Mouse (Mus musculus): ENCODE results near the gene Dysf. TPM values are rescaled to one million over a fixed set of nuclear protein-coding genes. Genes with fewer than 3 reads are reported as not detected.
"Not testable (repeated sequence)": the region's sequence is repeated elsewhere in the genome, so short reads cannot be mapped to it uniquely, and the experiment has no call there.

Gene Dysf
- polyA plus RNA-seq, 1 experiment: not detected

DNA sequence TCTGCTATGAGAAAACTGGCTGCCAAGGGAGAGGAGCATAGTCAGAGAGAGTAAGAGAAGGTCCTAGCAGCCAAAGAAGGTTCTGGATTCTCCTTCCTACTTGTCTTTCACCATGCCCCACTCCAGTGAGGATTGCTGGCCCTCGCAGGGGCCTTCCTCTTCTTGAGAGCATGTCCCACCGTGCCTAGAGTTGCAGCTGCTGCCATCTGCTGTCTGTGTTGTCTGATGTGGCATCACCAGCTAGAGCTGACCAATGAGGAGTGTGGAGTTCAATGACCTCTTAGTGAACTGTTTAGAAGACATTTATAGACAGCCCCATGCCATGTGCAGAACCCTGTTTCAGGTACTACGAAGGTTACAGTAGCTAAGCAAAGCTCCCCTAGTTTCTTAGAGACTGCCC lies 9.0 kb downstream of the Dysf start:
- Histone ChIP-seq H3K27me3 (replicated peaks) (peaks cover 72% of the 10 kb centered on the region), H3K9me3 (no peaks in the 10 kb centered on the region; the same call in 1 of the 2 replicates), H3K4me3 (replicated peaks) (no peak overlapping the region), H3K4me1 (peaks cover 21% of the 10 kb centered on the region), H3K36me3 (replicated peaks; ENCODE audit: low read length) (no peaks in the 10 kb centered on the region)
- TF ChIP-seq GATA1 (IDR thresholded peaks at IDR 0.05; ENCODE audit: borderline replicate concordance, low read length): no peak
- no peak for TF ChIP-seq FLI1 (IDR thresholded peaks at IDR 0.05; ENCODE audit: low read length)

DNA sequence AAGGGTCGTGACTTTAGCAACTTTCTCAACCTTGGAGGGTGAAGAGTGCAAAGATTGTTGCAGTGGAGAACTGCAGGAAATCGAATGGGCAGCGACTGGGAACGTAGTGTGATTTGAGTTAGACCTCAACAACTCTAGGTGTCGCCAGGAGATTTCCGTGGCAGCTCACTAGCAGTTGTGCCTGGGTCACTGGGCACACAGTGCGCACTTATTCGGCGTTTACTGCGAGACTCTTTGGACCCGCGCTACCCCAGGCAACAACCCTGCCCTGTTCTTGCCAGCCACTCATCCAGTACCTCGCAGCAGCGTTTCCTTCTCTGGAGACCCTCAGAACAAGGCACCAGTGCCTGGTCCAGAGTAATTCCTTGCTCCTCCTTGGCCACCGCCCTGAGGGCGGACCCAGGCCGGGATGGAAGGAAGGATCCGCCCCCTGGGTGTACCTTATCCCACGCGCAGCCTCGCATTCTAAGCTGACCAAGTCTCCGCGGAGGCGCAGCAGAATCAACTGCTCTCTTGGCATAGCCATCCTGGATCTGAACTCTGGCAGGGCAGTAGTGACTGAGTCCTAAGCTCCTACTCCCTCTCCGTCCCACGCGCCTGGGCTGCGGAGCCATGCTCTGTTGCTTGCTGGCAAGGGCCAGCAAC lies 10.6 kb downstream of the Dysf start:
- no peak for TF ChIP-seq GATA1 (IDR thresholded peaks at IDR 0.05; ENCODE audit: borderline replicate concordance, low read length)
- TF ChIP-seq FLI1 (IDR thresholded peaks at IDR 0.05; ENCODE audit: low read length): no peak
- H3K9me3 ChIP-seq: peaks cover 3% of the 10 kb centered on the region
- H3K27me3 ChIP-seq (replicated peaks): peaks cover 69% of the 10 kb centered on the region
- peaks cover 21% of the 10 kb centered on the region for H3K4me1 ChIP-seq
- H3K36me3 ChIP-seq (replicated peaks; ENCODE audit: low read length): no peaks in the 10 kb centered on the region
- H3K4me3 ChIP-seq (replicated peaks): peak overlapping the region; percentile 60

DNA sequence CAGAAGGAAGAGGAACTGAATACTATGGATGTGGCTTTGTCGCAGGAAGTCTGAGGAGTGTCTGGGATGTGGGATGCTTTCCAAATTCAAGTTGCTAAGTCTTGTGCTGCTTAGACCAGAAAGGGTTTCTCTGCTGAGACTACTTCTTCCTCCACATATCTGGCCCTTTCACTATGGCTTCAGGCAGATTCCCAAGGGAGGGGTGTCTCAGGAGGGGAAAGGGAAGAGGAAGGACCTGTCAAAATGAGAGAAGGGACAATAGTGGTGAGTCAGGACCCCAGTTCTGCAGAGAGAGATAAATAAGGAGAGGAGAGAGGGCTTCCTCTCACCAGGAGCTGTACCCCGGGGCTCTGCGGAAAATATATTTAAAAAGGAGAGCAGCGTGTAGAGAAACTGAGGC lies 11.6 kb downstream of the Dysf start:
- TF ChIP-seq GATA1 (IDR thresholded peaks at IDR 0.05; ENCODE audit: borderline replicate concordance, low read length): no peak
- TF ChIP-seq FLI1 (IDR thresholded peaks at IDR 0.05; ENCODE audit: low read length): no peak
- no peaks in the 10 kb centered on the region for H3K36me3 ChIP-seq (replicated peaks; ENCODE audit: low read length)
- peaks cover 71% of the 10 kb centered on the region for H3K27me3 ChIP-seq (replicated peaks)
- H3K4me3 ChIP-seq (replicated peaks): no peak overlapping the region
- H3K9me3 ChIP-seq: peaks cover 3% of the 10 kb centered on the region
- H3K4me1 ChIP-seq: peaks cover 21% of the 10 kb centered on the region

DNA sequence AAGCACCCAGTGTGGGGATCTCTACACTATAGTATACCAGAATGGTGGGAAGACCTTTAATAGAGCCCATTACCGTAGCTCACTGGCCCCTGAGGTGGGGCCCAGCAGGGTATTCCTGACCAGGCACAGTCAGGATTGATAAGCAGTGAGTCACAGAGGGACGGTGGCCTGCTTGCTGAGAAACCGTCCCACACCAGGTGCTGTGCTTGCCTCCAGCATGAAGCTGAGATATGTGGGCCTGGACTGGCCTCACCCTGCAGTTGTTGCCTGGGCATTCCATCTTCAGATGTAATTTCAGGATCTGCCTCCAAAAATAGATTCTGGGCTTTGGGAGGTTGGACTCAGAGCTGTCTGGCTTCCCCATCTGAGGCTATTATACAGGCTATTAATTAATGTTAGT lies 13.6 kb downstream of the Dysf start:
- H3K9me3 ChIP-seq: peaks cover 6% of the 10 kb centered on the region
- no peaks in the 10 kb centered on the region for H3K36me3 ChIP-seq (replicated peaks; ENCODE audit: low read length)
- peaks cover 58% of the 10 kb centered on the region for H3K27me3 ChIP-seq (replicated peaks)
- H3K4me1 ChIP-seq: peaks cover 21% of the 10 kb centered on the region
- TF ChIP-seq FLI1 (IDR thresholded peaks at IDR 0.05; ENCODE audit: low read length): no peak
- no peak for TF ChIP-seq GATA1 (IDR thresholded peaks at IDR 0.05; ENCODE audit: borderline replicate concordance, low read length)
- H3K4me3 ChIP-seq (replicated peaks): no peak overlapping the region

DNA sequence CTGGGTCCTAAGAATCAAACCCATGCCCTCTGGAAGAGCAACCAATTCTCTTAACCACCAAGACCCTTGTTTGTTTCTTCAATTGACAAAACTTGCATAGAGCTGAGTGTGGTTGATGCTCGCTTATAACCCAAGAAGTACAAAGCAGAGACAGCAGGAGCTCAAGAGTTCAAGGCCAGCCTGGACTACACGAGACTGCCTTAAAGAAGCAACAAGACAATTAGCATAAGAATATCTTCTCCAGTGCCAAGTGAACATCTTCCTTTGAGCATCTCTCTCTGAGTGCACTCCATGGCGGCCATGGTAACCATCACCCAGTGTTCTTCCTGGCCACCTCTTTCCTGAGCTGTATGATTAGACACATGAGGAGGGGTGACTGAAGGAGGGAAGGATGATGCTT lies 17.2 kb downstream of the Dysf start:
- Histone ChIP-seq H3K36me3 (replicated peaks; ENCODE audit: low read length) (no peaks in the 10 kb centered on the region), H3K27me3 (replicated peaks) (peaks cover 34% of the 10 kb centered on the region), H3K9me3 (peaks cover 8% of the 10 kb centered on the region; the same call in 1 of the 2 replicates), H3K4me3 (replicated peaks) (no peak overlapping the region), H3K4me1 (peaks cover 6% of the 10 kb centered on the region; the same call in 1 of the 2 replicates)
- TF ChIP-seq GATA1 (IDR thresholded peaks at IDR 0.05; ENCODE audit: borderline replicate concordance, low read length) (no peak), FLI1 (IDR thresholded peaks at IDR 0.05; ENCODE audit: low read length) (no peak)

DNA sequence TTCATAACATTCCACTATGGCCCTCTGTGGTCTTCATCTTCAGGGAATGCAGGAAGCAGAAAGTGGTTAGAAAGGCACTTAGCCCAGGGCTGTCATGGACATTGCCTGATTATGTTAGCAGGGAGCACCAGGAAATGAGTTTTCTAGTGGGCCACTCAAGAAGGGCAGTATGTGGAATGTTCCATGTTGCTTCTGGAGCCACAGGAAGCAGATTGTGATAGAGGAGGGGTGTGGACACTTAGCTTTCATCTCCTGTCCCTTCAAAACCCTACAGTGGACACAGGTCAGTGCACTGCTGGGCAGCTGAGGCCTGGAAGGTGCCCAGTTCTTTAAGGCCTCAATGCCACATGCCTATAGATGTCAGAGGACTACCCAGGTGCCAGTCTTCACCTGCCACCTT lies 20.4 kb downstream of the Dysf start:
- peaks cover 12% of the 10 kb centered on the region for H3K27me3 ChIP-seq (replicated peaks)
- H3K4me3 ChIP-seq (replicated peaks): no peak overlapping the region
- H3K9me3 ChIP-seq: peaks cover 6% of the 10 kb centered on the region; the same call in 1 of the 2 replicates
- peaks cover 6% of the 10 kb centered on the region; the same call in 1 of the 2 replicates for H3K4me1 ChIP-seq
- TF ChIP-seq GATA1 (IDR thresholded peaks at IDR 0.05; ENCODE audit: borderline replicate concordance, low read length) (no peak), FLI1 (IDR thresholded peaks at IDR 0.05; ENCODE audit: low read length) (no peak)
- no peaks in the 10 kb centered on the region for H3K36me3 ChIP-seq (replicated peaks; ENCODE audit: low read length)

DNA sequence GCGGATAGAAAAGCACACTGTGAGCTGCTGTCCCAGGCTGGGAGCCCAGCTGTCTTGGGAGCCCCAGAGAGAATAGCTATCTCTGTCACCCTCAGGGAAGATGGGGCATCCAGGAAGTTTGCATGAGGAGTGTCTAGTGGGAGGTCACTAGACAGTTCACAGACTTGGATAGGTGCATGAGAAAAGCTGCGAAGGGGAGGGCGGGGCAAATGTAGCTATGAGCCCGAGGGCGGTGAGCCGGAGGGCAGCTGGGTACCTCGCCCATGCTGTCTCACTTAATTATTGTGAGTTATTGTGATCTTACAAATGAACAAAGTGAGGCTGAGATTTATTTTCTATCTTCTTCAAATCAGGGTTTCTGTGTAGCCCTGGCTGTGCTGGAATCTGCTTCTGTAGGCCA lies 21.4 kb downstream of the Dysf start:
- Histone ChIP-seq H3K9me3 (peaks cover 13% of the 10 kb centered on the region; the same call in 1 of the 2 replicates), H3K4me3 (replicated peaks) (no peak overlapping the region), H3K36me3 (replicated peaks; ENCODE audit: low read length) (no peaks in the 10 kb centered on the region), H3K27me3 (replicated peaks) (peaks cover 13% of the 10 kb centered on the region), H3K4me1 (peaks cover 6% of the 10 kb centered on the region; the same call in 1 of the 2 replicates)
- TF ChIP-seq GATA1 (IDR thresholded peaks at IDR 0.05; ENCODE audit: borderline replicate concordance, low read length) (no peak), FLI1 (IDR thresholded peaks at IDR 0.05; ENCODE audit: low read length) (no peak)

DNA sequence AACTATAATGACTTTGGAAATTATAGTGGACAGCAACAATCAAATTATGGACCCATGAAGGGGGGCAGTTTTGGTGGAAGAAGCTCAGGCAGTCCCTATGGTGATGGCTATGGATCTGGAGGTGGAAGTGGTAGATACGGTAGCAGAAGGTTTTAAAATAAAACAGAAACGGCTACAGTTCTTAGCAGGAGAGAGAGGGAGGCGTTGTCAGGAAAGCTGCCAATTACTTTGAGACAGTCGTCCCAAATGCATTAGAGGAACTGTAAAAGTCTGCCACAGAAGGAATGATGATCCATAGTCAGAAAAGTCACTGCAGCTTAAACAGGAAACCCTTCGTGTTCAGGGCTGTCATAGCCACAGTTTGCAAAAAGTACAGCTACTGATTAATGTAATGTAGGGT lies 24.1 kb downstream of the Dysf start:
- not testable (repeated sequence) for H3K4me3 ChIP-seq (replicated peaks); H3K9me3 ChIP-seq; H3K4me1 ChIP-seq; H3K36me3 ChIP-seq (replicated peaks; ENCODE audit: low read length)
- peaks cover 11% of the 10 kb centered on the region for H3K27me3 ChIP-seq (replicated peaks)

DNA sequence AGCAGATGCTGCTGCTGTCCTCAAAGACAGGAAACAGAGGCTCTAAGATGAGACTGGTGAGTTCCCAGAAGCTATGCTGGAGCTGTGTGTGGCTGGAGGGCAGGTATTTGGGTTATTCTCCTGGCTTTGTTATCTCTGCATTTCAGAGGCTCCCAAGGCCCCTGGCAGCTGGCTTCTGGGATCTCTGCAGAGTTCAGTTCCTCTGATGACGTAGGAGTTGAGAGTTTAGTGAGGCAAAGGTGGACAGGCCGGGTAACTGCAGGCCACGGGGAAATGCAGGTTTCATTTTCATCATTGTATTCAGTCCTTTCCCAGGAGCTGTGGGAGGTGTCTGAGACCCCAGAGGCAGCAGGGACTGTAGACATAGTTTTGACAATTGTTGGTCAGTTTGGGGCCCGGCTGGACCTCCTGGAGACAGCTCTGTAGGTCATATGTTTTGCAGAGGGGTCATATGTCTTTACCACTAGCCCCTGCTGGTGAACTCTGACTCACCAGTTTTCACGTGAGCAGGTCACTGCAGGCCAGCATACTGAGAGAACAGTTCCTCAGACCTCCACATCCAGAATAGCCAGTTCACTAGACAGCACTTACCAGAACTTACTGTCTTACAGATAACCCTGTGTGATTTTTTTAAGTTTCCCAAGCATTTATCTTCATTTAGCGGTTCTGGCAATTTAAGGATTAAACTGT lies 35.0 kb downstream of the Dysf start:
- no peaks in the 10 kb centered on the region for H3K4me1 ChIP-seq
- H3K4me3 ChIP-seq (replicated peaks): no peak overlapping the region
- no peaks in the 10 kb centered on the region for H3K9me3 ChIP-seq
- H3K36me3 ChIP-seq (replicated peaks; ENCODE audit: low read length): no peaks in the 10 kb centered on the region
- TF ChIP-seq FLI1 (IDR thresholded peaks at IDR 0.05; ENCODE audit: low read length) (no peak), GATA1 (IDR thresholded peaks at IDR 0.05; ENCODE audit: borderline replicate concordance, low read length) (no peak)
- H3K27me3 ChIP-seq (replicated peaks): peaks cover 10% of the 10 kb centered on the region

DNA sequence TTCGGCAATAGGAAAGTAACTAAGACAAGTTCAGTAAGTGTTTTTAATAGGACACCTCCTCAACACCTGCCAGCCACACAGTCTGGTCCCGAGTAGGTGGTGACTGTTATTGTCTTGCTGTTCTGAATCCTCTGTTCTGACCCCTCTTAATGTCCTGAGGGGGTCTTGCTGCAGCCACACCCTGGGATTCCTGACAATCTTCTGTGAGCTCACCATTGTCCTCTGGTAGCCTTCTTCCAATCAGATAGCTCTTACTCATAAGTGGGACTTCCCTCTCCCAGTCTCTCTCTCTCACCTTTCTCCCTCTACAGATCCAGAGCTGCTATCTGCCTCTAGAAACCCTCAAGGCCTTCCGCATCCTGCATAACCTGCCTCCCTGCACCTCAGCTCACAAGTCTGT lies 36.3 kb downstream of the Dysf start:
- Histone ChIP-seq H3K9me3 (no peaks in the 10 kb centered on the region), H3K4me1 (no peaks in the 10 kb centered on the region), H3K4me3 (replicated peaks) (no peak overlapping the region), H3K36me3 (replicated peaks; ENCODE audit: low read length) (no peaks in the 10 kb centered on the region), H3K27me3 (replicated peaks) (peaks cover 10% of the 10 kb centered on the region)
- TF ChIP-seq FLI1 (IDR thresholded peaks at IDR 0.05; ENCODE audit: low read length) (no peak), GATA1 (IDR thresholded peaks at IDR 0.05; ENCODE audit: borderline replicate concordance, low read length) (no peak)

Measured in megakaryocyte, embryonic 14.5 days (primary cell).